Mouse (Mus musculus) 3134 (cell line): ENCODE measurements around the gene Pagr1b.

Source experiments
- DNase-seq: peaks from one replicate; pipeline ENCODE4 v3.0.0-alpha.2; 2011; ENCODE audit warnings: low spot score; ENCODE audit not compliant: insufficient read length; ENCODE audit errors: extremely low read depth

Pagr1b gene

DNA sequence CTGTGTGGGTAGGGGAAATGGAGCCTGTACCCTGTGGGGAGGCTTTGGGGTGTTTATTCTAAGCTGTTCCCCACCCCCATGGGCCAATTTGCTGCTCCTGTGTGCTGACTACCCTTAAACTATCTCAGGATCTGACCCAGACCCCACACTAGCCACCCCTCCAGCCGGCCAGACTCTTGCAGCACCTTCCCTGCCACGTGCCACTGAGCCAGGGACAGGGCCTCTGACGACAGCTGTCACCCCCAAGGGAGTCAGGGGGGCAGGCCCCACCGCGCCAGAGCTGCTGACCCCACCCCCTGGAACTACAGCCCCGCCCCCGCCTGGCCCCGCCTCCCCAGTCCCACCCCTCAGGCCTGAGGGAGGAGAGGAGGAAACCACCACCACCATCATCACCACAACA is 63.6 kb downstream of the Pagr1b start:
- no peak for DNase-seq

DNA sequence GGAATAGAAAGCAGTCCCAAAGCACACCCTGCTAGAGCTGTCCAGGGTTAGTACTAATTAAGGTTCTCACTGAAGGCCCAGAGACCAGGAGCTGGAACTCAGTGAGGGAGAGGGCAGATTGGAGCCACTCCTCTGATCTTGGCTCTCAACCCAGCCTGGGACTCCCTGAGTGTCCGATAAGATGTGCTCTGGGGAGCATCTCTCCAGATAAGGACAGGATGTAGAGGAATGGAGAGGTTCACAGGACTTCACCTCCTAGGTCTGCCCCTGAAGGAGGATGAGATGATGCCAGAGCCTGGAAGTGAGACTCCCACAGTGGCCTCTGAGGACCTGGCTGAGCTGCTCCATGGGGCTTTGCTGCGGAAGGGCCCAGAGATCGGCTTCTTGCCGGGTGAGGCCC is 64.5 kb downstream of the Pagr1b start:
- DNase-seq = no peak
